Mouse (Mus musculus): ENCODE measurements around the gene Atg7. TPM values are rescaled to one million over a fixed set of nuclear protein-coding genes. Genes with fewer than 3 reads are reported as not detected.

The Atg7 gene
- polyA plus RNA-seq (2015; fragmentation: Illumina TruSeq; extraction: RNeasy Lipid Tissue Mini Kit (QIAGEN cat#74804); ENCODE audit: insufficient read depth, low replicate concordance) = 10.5 TPM

GRCm38 (mm10) chr6:114642601-114643528 is at the start of gene Atg7:
Gene Atg7 (plus strand): TSS chr6:114643097.

Other genes starting within 250 kb of the Atg7 start
- 1.3 TPM for gene Hrh1, start 245.2 kb upstream of the Atg7 start, polyA plus RNA-seq (2015; fragmentation: Illumina TruSeq; extraction: RNeasy Lipid Tissue Mini Kit (QIAGEN cat#74804); ENCODE audit: insufficient read depth, low replicate concordance)